Mouse (Mus musculus) lung, postnatal 0 days (tissue): ENCODE data around the gene Dus3l. TPM values are rescaled to one million over a fixed set of nuclear protein-coding genes. Genes with fewer than 3 reads are reported as not detected.
A peak's percentile ranks its signal among the peaks of the same experiment; 100 is the strongest.

Source experiments
- ATAC-seq: fragments of 200-750 bp; cut with Nextera tagmentation; 2 replicates; pipeline ENCODE4 v1.8.0; 2017; ENCODE audit warnings: moderate library complexity
- DNase-seq: peaks from one replicate; pipeline ENCODE4 v3.0.0-alpha.2; 2016; ENCODE audit warnings: low spot score
- H3K27ac ChIP-seq: fragments of 300-500 bp; sonication (generic); 2 replicates; pipeline ENCODE4 v1.5.1; 2014; ENCODE audit warnings: antibody characterized with exemption, mild to moderate bottlenecking, low read length, mixed read lengths
- H3K27me3 ChIP-seq: fragments of 300-500 bp; sonication (generic); replicated peaks from 2 replicates; pipeline ENCODE4 v1.6.1; 2014; ENCODE audit warnings: low read length, mixed read lengths; ENCODE audit not compliant: insufficient read depth
- H3K36me3 ChIP-seq: fragments of 300-500 bp; sonication (generic); 2 replicates; pipeline ENCODE4 v1.6.1; 2014; ENCODE audit warnings: low read length, mixed read lengths; ENCODE audit not compliant: insufficient read depth
- H3K4me1 ChIP-seq: fragments of 300-500 bp; sonication (generic); 2 replicates; pipeline ENCODE4 v1.6.1; 2014; ENCODE audit warnings: antibody characterized with exemption, low read depth, low read length, mixed read lengths; ENCODE audit not compliant: insufficient read depth
- H3K4me2 ChIP-seq: fragments of 300-500 bp; sonication (generic); replicated peaks from 2 replicates; pipeline ENCODE4 v1.6.1; 2014; ENCODE audit warnings: low read depth, mild to moderate bottlenecking, low read length, moderate library complexity, mixed read lengths
- H3K4me3 ChIP-seq: fragments of 300-500 bp; sonication (generic); 2 replicates; pipeline ENCODE4 v1.5.1; 2014; ENCODE audit warnings: low read depth, low read length
- H3K9ac ChIP-seq: fragments of 300-500 bp; sonication (generic); replicated peaks from 2 replicates; pipeline ENCODE4 v1.6.1; 2014; ENCODE audit warnings: low read depth, mild to moderate bottlenecking
- H3K9me3 ChIP-seq: fragments of 300-500 bp; sonication (generic); 2 replicates; pipeline ENCODE4 v1.6.1; 2016; ENCODE audit warnings: low read length, mixed read lengths
- CTCF ChIP-seq: IDR thresholded peaks from 2 replicates; pipeline ENCODE4 v1.5.1; 2016; ENCODE audit warnings: antibody characterized with exemption, mild to moderate bottlenecking
- EP300 ChIP-seq: IDR thresholded peaks from 2 replicates; pipeline ENCODE4 v1.6.1; 2016; ENCODE audit warnings: antibody characterized with exemption, mild to moderate bottlenecking, control low read depth
- WGBS: fragments of 180-500 bp; shearing (Covaris S2); extraction: QIAGEN DNeasy Blood & Tissue Kit; methylation state at CpG from one replicate; pipeline ENCODE4 v1.1.7; 2014; 5-methylcytosine and 5-hydroxymethylcytosine counted together
- polyA plus RNA-seq: library from polyadenylated mRNA; unstranded; fragments of >200 nt; fragmentation: Nextera tagmentation; extraction: Ambion mirVana; gene quantifications from 2 replicates; pipeline ENCODE4 v1.2.1, GENCODE M21; 2015

Dus3l gene
- polyA plus RNA-seq, 1 experiment from 2014 or later: 29.7 TPM

DNA sequence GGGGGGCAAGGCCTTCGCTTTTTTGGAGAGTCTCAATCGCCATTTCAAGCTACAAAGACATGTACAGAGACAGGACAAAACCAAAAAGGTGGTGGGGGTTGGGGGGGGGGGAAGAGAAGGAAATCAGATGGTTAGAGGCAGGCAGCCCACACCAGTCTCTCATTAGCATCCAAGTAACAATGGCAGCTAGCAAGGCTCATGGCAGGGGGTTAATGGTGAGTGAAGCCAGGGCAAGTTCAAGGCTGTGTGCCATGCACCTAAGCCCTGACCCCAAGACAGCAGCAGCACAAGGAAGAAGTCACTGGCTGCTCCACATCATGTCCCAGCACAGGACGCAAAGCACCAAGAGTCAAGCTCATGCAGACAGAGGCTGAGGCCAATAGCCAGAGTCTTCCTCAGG, 34.7 kb downstream of the Dus3l start:
- TF ChIP-seq EP300 (no peak), CTCF (no peak)
- DNase-seq (no peak), ATAC-seq (no peak)
- Histone ChIP-seq H3K4me2 (no peak overlapping the region), H3K4me3 (no peak overlapping the region), H3K36me3 (no peaks in the 10 kb centered on the region), H3K9me3 (no peaks in the 10 kb centered on the region), H3K27me3 (no peaks in the 10 kb centered on the region), H3K4me1 (no peaks in the 10 kb centered on the region), H3K9ac (no peak overlapping the region), H3K27ac (no peak overlapping the region)
- 84% methylated on average over 3 of the region's 3 CpGs for WGBS

DNA sequence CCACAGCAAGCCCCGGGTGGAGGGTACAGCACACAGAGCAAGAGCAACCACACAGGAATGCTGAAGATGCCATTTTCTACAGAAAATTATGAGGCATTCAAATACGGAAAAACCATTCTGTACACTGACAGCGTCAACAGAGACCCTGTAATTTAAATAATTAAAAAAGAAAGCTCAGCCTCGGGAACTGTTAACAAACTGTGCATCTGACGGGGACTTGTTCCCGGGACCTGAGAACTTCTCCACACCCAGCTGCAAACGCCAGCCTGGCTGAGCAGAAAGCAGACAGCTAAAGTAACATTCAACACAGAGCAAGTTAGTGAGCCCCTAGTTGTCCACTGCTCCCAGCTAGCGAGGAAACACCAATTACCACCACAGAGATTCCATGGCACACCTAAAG, 37.5 kb downstream of the Dus3l start:
- no peaks in the 10 kb centered on the region for H3K36me3 ChIP-seq
- no peak overlapping the region for H3K27ac ChIP-seq
- ATAC-seq (no peak), DNase-seq (no peak)
- no peaks in the 10 kb centered on the region for H3K4me1 ChIP-seq
- no peak overlapping the region for H3K4me2 ChIP-seq
- H3K27me3 ChIP-seq: no peaks in the 10 kb centered on the region
- no peak for TF ChIP-seq CTCF
- no peak for TF ChIP-seq EP300
- H3K4me3 ChIP-seq: no peak overlapping the region
- H3K9me3 ChIP-seq: no peaks in the 10 kb centered on the region
- no peak overlapping the region for H3K9ac ChIP-seq
- WGBS: 75% methylated on average over 8 of the region's 8 CpGs

DNA sequence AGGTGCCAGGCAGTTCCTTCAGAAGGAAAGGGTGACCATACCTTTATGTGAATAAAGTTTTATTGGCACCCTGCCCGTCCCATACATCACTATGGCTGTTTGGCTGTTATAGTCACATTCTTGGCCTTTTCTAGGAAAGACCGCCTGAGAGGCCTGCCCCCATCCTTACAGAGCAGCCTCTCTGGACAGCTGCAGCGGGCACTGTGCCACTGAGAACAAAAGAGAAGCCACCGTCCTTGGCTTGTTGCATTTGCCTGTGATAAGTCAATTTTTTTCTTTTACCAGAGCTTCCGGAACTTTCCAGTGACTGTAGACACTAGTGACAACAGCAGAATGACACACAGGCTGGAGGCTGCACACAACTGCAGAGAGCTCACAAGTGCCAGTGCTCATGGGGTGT, 40.4 kb downstream of the Dus3l start:
- Histone ChIP-seq H3K27me3 (no peaks in the 10 kb centered on the region), H3K9ac (no peak overlapping the region), H3K4me3 (no peak overlapping the region), H3K36me3 (no peaks in the 10 kb centered on the region), H3K9me3 (no peaks in the 10 kb centered on the region), H3K4me2 (no peak overlapping the region), H3K4me1 (no peaks in the 10 kb centered on the region), H3K27ac (no peak overlapping the region)
- DNase-seq (no peak), ATAC-seq (no peak)
- WGBS: 45% methylated on average over 5 of the region's 5 CpGs
- TF ChIP-seq CTCF: no peak
- TF ChIP-seq EP300: no peak

DNA sequence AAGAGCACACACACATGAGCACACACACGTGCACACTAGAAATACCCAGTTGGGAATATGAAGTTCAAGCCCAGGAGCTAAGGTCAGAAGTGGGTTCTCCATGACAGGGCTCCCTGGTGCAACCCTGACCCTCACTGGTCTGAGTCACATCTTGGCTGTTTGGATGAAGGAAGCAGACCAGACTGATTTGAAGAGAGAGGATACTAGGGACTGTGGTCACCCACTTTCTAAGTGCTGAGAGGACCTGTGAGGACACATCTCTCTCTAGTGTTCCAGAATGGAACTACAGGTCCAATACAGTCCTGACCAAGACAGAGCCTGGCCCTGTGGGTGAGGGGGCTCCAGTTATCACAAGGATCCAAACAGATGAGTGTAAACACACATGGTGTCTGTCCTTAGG, 41.2 kb downstream of the Dus3l start:
- H3K4me3 ChIP-seq: no peak overlapping the region
- no peak overlapping the region for H3K4me2 ChIP-seq
- DNase-seq (no peak), ATAC-seq (no peak)
- H3K27ac ChIP-seq: no peak overlapping the region
- no peaks in the 10 kb centered on the region for H3K36me3 ChIP-seq
- H3K9me3 ChIP-seq: no peaks in the 10 kb centered on the region
- TF ChIP-seq CTCF: peak; percentile 50
- TF ChIP-seq EP300: no peak
- 100% methylated on average over 1 of the region's 1 CpGs for WGBS
- no peaks in the 10 kb centered on the region for H3K27me3 ChIP-seq
- H3K4me1 ChIP-seq: peaks cover 7% of the 10 kb centered on the region; the same call in 1 of the 2 replicates
- no peak overlapping the region for H3K9ac ChIP-seq

DNA sequence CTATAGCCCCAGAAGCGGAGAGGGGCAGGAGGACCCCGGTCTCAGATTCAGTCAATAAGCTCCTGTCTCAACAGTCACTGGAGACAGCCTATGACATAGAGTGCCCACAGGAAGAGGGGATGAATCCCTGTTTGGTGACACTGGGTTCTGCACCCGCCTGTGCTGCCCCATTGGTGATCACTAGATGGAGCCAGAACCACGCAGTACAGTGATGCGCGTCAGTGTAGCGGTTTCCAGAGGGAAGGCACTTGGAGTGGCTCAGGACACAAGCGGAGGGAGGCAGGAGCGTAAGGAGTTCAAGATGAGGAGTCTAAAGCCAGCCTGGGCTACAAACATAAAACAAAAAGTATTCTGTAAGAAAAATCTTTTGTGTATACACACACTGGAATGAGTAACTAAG, 44.0 kb downstream of the Dus3l start:
- H3K4me3 ChIP-seq: no peak overlapping the region
- WGBS: 8% methylated on average over 9 of the region's 9 CpGs
- H3K9me3 ChIP-seq: no peaks in the 10 kb centered on the region
- H3K27ac ChIP-seq: no peak overlapping the region
- DNase-seq (peak; percentile 88), ATAC-seq (peak; percentile 79)
- peak; percentile 99 for TF ChIP-seq CTCF
- no peak for TF ChIP-seq EP300
- H3K4me2 ChIP-seq: no peak overlapping the region
- no peaks in the 10 kb centered on the region for H3K36me3 ChIP-seq
- peaks cover 7% of the 10 kb centered on the region; the same call in 1 of the 2 replicates for H3K4me1 ChIP-seq
- H3K9ac ChIP-seq: no peak overlapping the region
- no peaks in the 10 kb centered on the region for H3K27me3 ChIP-seq

DNA sequence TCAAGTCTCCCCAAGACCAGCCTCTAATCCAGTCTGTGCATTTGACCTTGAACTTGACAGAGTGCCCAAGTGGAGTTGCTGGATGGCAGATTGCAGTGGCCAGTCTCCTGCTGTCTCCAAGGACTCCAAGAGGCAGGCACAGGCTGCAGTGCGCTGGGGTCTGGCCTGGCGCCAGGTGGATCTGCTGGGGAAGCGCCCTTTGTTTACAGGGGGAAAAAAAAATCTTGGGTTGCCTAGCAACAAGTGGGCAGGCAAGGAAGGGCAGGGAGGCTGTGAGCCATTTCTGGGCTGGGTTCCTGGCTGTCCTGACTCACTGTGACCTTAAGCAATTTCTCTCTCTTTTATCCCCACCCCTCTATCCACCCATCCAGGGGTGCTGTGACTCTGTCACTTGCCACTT, 45.7 kb downstream of the Dus3l start:
- Histone ChIP-seq H3K4me2 (no peak overlapping the region), H3K4me1 (peaks cover 7% of the 10 kb centered on the region; the same call in 1 of the 2 replicates), H3K27me3 (no peaks in the 10 kb centered on the region), H3K9me3 (no peaks in the 10 kb centered on the region), H3K4me3 (no peak overlapping the region), H3K9ac (no peak overlapping the region), H3K27ac (no peak overlapping the region), H3K36me3 (no peaks in the 10 kb centered on the region)
- 3% methylated on average over 3 of the region's 3 CpGs for WGBS
- TF ChIP-seq CTCF (peak; percentile 24; the same call in 1 of the 2 replicates), EP300 (no peak)
- ATAC-seq (peak; percentile 82), DNase-seq (peak; percentile 88)
